Mouse (Mus musculus): ENCODE measurements around the gene Zfp54.
"Not testable (repeated sequence)": the region's sequence is repeated elsewhere in the genome, so short reads cannot be mapped to it uniquely, and the experiment has no call there.

Zfp54 gene

DNA sequence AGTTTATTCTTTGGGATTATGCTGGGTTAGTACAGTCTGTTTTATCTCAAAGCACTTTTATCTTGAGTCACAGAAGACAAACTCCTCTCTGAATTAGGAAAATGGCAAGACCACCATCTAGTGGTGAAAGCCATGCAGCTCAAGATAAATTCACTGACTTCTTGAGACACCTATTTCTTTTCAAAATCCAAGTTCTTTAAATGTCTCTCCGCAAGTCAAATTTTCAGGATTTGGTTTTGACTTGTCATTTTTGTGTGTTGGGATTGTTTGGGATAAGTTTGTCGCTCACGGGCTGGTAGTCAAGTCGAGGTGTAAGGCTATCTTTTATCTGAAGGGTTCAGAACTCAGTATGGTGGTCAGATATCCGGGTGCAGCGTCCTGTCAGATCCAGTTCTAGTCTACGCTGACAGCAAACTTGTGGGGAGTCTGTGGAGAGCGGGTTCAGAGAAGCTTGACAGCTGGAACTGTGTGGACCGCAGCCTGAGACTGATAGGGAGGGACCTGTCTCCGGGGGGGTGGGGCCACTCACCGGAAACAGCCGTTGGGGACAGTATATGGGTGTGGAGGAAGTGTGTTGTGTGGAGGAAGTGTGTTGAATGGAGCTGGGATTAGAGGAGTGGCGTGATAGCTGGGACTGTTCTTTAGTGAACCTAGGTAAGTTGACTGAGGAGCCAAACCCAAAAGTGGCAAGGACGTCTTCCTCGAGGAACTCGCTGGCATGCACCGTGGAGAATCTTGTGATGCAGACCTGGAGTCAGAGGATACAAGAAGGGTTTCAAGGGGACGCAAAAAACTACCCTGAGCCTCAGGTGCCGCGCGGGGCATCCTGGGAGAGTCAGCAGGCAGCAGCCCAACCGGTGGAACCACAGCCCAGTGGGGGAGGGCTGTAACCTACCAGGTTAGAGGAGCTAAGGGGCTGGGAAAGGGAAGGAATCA lies at the start of gene Zfp54:
Gene Zfp54, plus strand, starts transcription at position 564 of the 936 bp plus-strand sequence.
- peak; percentile 80 for DNase-seq (ENCODE audit: low read depth, low spot score)

DNA sequence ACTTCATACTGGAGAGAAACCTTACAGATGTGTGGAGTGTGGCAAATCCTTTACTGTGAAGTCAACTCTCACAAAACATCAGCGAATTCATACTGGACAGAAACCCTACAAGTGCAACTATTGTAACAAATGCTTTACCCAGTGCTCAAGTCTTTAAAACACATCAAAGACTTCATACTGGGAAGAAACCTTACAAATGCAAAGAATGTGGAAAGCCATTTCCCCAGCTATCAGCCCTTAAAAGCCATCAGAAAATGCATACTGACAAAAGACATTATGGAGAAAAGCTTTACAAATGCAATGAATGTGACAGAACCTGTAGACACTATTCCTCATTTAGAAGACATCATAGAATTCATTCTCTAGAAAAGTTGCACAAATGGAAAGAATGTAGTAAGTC lies 47.7 kb upstream of the Zfp54 start:
- DNase-seq (ENCODE audit: low read depth, low spot score), result no peak

DNA sequence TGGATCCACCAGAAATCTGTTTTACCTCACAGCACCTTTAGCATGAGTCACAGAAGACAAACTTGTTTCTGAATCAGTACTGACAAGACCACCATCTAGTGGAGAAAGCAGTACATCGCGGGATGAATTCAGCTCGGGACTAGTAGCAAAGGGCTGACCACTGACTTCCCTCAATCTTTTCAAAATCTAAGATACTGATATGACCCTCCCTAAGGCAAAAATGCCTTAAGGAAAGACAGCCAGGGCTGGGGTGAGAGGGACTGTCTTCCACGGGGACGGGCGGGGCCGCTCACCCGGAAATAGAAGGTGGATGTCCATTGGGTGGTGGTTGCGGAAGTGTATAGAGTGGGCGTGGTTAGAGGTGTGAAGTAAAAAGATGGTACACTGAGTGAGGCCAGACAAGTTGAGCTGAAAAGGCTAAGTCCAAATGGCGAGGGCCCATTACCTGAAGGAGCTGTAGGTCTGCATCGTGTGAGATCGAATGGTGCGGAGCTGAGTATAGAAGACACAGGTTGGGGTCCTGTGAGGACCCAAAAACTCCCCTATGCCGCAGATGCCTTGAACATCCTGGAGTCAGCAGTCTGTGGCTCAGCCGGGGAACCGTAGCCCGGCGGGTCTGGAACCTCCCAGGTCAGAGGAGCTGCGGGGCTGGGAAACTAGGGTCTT lies 39.5 kb upstream of the Zfp54 start, which contains the start of gene Zfp677:
Gene Zfp677, plus strand, starts transcription at position 358 of the 666 bp plus-strand sequence.
- DNase-seq (ENCODE audit: low read depth, low spot score), result peak; percentile 78

DNA sequence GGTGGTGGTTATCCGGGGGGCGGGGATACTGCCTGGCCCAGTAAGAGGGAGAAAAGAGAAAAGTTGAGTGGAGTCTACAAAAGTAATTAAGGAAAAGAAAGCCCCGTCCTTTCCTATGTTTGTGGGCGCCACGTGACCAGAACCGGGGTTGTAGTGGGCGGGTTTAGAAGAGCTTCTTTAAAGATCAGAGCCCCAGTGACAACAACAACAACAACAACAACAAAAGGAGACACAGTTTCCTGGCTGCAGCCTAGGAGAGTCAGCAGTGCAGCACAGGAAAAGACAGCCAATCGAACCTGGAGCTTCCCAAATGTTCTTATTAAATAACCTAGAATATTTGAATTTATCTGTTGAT lies 39.0 kb upstream of the Zfp54 start:
- peak; percentile 3 for DNase-seq (ENCODE audit: low read depth, low spot score)

DNA sequence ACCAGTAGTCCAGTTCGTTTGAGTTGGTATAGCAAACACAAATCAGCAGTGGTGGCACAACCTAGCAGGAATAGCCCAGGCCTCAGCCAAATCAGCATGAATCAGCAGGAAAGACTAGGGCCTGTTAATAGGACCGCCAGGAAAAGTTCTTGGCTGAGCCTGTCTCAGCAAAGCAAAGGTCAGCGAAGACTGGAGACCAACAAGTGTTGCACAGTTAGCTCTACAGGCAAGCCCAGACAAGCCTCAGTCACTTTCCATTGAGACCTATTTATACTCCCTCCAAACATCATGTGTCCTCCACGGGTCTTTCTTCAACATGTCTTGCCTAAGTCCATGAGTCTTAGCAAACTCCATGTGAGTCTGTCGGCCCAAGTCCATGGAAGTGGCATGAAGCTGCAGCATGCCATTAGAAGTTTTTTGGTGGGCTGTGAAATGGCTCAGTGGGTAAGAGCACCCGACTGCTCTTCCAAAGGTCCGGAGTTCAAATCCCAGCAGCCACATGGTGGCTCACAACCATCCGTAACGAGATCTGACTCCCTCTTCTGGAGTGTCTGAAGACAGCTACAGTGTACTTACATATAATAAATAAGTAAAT lies 15.9 kb downstream of the Zfp54 start:
- DNase-seq (ENCODE audit: low read depth, low spot score), result not testable (repeated sequence)

DNA sequence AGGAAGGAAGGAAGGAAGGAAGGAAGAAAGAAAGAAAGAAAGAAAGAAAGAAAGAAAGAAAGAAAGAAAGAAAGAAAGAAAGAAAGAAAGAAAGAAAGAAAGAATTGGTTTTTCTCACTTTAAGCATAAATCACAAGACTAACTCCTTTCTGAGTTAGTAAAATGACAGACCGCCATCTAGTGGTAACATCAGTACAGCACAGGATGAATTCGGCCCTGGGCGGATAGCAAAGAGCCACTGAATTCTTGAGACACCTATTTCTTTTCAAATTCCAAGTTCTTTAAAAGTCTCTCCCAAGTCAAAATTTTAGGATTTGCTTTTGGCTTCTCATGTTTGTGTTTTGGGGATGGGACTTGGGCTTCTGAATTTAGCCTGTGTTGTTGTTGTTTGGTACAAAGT lies 26.6 kb downstream of the Zfp54 start:
- peak; percentile 90 for DNase-seq (ENCODE audit: low read depth, low spot score)

DNA sequence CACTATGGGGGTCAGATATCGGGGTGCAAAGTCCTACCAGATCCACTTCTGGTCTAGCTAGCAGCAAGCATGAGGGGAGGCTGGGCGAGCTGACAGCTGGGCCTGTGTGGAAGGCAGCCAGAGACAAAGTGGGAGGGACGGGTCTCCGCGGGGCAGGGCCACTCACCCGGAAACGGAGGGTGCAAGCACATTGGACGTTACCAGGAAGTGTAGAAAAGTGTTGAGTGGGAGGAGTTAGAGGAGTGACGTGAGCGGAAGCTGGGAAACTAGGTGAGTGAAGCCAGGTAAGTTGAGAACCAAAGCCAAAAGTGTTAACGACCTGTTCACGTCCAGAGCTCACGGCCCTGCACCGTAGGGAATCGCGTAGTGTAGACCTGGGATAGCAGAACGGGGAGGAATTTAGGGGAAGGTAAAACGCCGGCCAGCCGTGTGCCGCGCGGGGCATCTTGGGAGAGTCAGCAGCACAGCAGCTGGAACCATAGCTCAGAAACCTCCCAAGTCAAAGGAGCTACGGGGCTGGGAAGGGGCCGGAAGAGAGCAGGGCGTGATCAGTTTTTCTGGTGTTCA lies 27.2 kb downstream of the Zfp54 start, which contains the start of gene Zfp51:
Gene Zfp51, plus strand, starts transcription at position 237 of the 567 bp plus-strand sequence.
- peak; percentile 95 for DNase-seq (ENCODE audit: low read depth, low spot score)

DNA sequence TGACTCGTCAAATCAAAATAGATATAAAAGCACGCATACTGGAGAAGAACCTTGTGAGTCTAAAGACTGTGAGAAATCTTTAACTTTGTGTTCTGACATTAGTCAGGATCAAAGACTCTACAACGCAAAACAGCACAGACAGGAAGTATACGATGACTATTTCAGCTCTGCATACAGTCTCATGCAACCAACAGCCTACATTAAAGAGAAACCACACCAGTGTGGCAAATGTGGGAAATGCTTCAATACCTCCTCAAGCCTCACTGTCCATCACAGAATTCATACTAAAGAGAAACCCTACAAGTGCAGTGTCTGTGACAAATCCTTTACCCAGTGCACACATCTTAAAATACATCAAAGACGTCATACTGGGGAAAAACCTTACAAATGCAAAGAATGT lies 40.5 kb downstream of the Zfp54 start:
- no peak for DNase-seq (ENCODE audit: low read depth, low spot score)

DNA sequence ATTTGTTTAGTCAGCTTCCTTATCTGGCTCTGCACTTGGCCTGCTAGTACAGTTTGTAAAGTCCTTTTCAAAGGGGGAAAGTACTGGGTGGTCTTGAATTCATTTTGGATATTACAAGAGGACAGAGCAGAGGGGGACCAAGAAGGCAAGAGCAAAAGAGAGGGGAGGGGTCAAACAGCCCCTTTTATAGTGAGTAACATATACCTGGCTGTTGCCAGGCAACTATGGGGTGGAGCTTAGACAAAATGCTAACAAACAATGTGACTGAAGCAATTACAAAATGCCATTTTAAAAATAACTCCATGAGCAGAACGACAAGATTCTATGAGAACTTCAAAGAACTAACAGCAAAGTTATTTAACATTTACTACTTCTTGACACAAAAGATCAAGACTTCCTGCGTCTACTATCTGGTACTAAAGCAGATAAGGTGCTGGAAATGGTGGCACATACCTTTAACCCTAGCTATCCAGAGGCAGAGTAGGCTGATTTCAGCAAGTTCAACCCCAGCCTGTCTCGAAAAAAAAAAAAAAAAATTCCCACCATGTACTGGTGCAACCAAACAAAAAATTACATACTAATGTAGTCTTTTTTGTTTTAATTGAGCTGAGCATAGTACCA lies 49.1 kb downstream of the Zfp54 start:
- no peak for DNase-seq (ENCODE audit: low read depth, low spot score)

DNA sequence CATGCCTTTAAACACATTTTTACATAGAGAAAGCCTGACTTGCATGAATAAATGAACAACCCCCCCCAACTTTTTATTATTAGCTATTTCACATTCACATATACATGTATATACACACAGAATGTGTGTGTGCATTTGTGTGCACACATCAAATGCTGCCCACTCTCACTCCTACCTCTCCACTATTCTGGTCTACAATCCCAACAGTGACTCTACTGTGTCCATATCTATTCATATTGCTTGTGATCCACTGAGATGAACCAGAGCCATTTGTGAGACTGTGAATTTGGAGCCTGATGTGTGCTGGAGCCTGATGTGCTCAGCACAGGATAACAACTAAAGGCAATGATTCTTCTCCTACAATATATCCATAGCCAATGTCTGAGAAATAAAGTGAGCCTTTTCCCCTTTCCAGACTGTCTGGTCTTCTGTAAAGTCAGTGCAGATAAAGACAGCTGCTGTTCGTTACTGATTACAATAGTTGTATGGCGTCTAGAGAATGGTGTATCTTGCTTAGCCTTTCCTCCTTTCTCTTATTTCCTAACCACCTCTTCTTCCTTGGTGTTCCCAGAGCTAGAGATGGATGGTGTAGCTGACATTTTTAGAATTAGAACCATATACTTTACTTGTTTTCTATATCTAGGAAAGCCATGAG lies 49.8 kb downstream of the Zfp54 start:
- DNase-seq (ENCODE audit: low read depth, low spot score), result no peak

DNA sequence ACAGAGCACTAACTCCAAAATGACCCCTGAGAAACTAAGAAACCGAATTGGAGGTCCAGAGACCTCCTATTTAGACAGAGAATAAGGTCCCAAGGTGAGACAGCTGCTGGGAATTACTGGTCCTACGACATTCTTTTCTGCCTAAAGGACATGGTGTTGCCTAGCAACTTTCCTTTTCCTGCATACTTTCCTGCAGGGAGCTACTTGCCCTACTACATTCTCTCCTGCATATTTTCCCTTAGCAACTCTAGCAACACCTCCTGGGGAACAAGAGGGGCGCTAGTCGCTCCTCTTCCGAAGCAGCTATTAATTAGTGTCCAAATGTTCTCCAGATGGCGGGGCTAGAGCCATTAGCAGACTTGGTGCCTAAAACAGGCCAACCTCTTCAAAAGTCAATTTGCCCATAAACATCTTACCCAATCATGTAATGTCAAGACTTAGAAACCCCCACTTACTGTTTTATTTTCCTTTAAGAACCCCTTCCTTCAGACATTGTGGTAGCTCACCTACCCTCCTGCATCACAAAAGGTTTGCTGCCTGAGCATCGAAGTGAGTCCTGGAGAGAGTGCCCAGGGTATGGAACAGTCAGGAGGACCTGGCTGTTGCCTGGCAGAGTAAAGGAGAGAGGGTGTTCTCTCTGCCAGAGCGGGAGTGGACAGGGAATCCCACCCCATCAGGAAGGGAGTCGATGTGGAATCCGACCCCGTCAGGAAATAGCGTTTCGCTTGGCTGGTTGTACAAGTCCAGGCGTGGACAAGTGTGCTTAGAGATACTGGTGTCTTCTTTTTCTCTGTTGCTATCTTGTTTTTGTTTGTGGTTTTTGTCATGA lies 50.5 kb downstream of the Zfp54 start:
- peak; percentile 36 for DNase-seq (ENCODE audit: low read depth, low spot score)

DNA sequence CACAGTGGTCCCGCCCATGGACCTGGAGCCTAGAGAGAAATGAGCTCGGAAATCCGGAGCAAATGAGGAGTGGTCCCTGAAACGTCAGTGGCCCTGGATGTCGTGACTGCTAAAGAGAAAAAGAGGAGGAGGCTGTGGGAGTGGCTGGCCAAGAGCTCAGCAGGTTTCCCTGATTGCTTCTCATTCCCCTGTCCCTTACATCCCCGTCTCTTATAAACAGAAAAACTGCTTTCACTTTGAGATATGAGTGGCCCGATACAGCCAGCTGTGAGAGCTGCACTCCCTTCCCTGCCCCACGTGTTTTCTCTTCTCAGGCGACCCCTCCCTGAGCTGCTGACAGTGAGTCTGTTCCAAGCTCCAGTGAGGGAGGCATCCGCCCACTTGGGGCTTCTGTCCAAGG lies 51.7 kb downstream of the Zfp54 start:
- DNase-seq (ENCODE audit: low read depth, low spot score), result not testable (repeated sequence)

DNA sequence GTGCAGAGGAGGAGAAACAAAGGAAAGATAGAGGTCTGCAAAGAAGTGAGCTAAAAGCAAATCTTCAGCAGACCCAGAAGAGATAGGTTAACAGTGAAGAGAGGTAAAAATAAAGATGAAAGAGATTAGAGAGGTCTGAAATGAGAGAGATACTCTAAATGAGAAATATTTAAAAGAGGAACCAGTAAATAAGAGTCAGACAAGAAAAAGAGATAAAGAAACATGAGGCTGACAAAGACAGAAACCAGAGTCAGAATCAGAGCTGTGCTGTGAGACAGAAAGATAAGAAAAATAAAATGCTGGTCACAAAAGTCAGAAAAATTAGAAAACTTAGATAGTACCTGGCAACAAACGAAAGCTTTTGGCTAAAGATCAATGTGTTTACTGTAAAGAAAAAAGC lies 52.3 kb downstream of the Zfp54 start:
- not testable (repeated sequence) for DNase-seq (ENCODE audit: low read depth, low spot score)

DNA sequence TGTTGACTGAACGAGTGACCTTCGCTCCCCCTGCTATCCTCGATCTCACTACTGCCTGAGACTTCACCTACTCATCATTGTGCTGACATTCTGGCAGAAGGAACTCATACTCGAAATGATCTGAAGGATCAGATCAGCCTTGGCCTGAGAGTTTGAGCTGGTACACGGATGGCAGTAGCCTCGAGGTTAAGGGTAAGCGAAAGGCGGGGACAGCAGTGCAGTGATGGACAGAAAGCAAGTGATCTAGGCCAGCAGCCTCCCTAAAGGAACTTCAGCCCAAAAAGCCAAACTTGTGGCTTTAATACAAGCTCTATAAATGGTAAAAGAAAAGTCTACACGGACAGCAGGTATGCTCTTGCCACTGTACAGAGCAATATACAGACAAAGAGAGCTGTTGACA lies 53.3 kb downstream of the Zfp54 start:
- not testable (repeated sequence) for DNase-seq (ENCODE audit: low read depth, low spot score)

DNA sequence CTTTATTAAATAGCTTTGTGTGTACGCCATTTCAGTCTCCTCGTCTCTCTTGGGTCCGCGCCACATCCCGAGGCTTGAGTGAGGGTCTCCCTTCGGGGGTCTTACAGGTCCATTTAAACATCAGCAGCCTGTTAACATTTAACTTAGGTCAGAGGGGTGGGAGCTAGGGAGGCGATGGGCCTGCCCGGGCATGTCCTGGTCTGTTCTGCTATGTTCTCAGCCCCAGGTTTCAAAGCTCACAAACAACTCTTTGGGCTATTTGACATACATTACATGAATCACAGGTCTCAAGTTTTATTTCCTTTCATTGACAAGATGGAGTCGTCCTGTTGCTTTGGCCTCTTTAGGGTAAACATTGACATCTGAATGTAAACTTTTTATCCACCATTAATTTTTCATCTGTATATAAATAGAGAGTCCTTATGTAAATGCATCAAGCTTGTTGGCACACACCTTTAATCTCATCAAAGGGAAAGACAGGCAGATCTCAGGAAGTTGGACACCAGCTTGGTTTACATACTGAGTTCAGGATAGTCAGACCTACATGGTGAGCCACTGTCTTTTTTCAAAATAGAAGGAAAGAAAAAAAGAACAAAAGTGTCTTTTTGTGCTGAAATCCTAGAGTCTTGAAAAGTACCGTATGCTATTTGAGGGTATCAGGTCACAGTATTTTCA lies 55.2 kb downstream of the Zfp54 start:
- not testable (repeated sequence) for DNase-seq (ENCODE audit: low read depth, low spot score)
